Mouse (Mus musculus) liver, embryonic 16.5 days (tissue): ENCODE results near the gene Jup. TPM values are rescaled to one million over a fixed set of nuclear protein-coding genes. Genes with fewer than 3 reads are reported as not detected.

Experiments
- ATAC-seq: fragments of 200-750 bp; cut with Nextera tagmentation; 2 replicates; pipeline ENCODE4 v1.8.0; 2017; ENCODE audit warnings: low read depth, mild to moderate bottlenecking, moderate number of reproducible peaks, moderate library complexity
- H3K27ac ChIP-seq: fragments of 300-500 bp; sonication (generic); 2 replicates; pipeline ENCODE4 v1.5.1; 2014; ENCODE audit warnings: mild to moderate bottlenecking, low read length
- H3K27me3 ChIP-seq: fragments of 300-500 bp; sonication (generic); 2 replicates; pipeline ENCODE4 v1.6.1; 2014; ENCODE audit warnings: low read depth, low read length, mixed read lengths; ENCODE audit not compliant: control insufficient read depth, insufficient read depth
- H3K36me3 ChIP-seq: fragments of 300-500 bp; sonication (generic); 2 replicates; pipeline ENCODE4 v1.6.1; 2014; ENCODE audit warnings: mild to moderate bottlenecking; ENCODE audit not compliant: control insufficient read depth, insufficient read depth
- H3K4me1 ChIP-seq: fragments of 300-500 bp; sonication (generic); 2 replicates; pipeline ENCODE4 v1.6.1; 2014; ENCODE audit warnings: low read depth, low read length, mixed read lengths; ENCODE audit not compliant: control insufficient read depth
- H3K4me2 ChIP-seq: fragments of 300-500 bp; sonication (generic); 2 replicates; pipeline ENCODE4 v1.6.1; 2014; ENCODE audit warnings: low read depth, low read length, mixed read lengths
- H3K4me3 ChIP-seq: fragments of 300-500 bp; sonication (generic); 2 replicates; pipeline ENCODE4 v1.5.1; 2014; ENCODE audit warnings: low read depth, mild to moderate bottlenecking, low read length
- H3K9ac ChIP-seq: fragments of 300-500 bp; sonication (generic); 2 replicates; pipeline ENCODE4 v1.6.1; 2014; ENCODE audit warnings: low read depth, low read length
- H3K9me3 ChIP-seq: fragments of 300-500 bp; sonication (generic); replicated peaks from 2 replicates; pipeline ENCODE4 v1.6.1; 2016; ENCODE audit warnings: low read length; ENCODE audit not compliant: control insufficient read depth
- WGBS: fragments of 180-500 bp; shearing (Covaris S2); extraction: QIAGEN DNeasy Blood & Tissue Kit; methylation state at CpG from one replicate; pipeline ENCODE4 v1.1.7; 2014; ENCODE audit not compliant: insufficient replicate concordance; 5-methylcytosine and 5-hydroxymethylcytosine counted together
- polyA plus RNA-seq: library from polyadenylated mRNA; unstranded; fragments of >200 nt; fragmentation: Nextera tagmentation; extraction: Ambion mirVana; gene quantifications from 2 replicates; pipeline ENCODE4 v1.2.1, GENCODE M21; 2015

Gene Jup
- polyA plus RNA-seq, 1 experiment from 2014 or later, result 17.7 TPM

DNA sequence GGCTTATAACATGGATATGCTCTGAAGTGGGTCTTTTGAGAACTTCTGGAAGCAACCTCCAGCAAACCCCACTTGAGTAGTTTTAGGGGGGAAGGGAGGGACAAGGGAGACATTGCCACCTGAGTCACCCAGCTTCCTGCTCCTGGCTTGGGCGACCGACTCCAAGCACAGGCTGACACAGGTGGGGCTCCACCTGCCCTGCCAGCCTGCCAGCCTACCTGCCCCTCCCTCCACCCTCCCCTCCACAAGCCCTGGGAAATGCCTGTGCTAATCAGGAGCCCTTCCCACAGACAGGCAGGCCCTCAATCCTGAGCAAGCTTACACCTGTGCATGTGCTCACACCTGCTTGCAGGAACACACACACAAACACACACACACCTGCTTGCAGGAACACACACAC is 5.1 kb upstream of the Jup start:
- no peak for ATAC-seq
- Histone ChIP-seq H3K4me1 (peaks cover 7% of the 10 kb centered on the region), H3K9ac (no peak overlapping the region), H3K4me2 (no peak overlapping the region), H3K4me3 (no peak overlapping the region), H3K9me3 (no peaks in the 10 kb centered on the region), H3K36me3 (no peaks in the 10 kb centered on the region), H3K27ac (no peak overlapping the region), H3K27me3 (no peaks in the 10 kb centered on the region)
- 54% methylated on average over 2 of the region's 2 CpGs for WGBS

DNA sequence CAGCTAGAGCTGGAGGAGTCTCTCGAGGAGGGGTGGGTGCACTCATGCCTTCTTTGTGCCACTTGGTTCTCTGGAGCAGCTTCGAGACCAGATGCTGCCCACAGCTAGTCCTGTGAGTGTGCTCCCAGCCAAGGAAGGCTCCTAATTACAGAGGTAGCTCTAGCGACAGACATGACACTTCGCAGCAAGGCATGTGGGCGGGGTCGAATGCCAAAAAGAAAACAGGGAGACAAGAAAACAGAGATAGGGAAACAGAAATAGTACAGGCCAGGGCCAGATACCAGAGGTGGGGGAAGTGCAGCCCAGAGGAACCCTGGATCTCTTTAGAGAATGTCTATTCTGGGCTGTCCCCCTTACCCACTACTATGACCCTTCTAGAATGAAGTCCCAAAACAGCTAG is 4.7 kb upstream of the Jup start:
- ATAC-seq, result no peak
- peaks cover under 1% of the 10 kb centered on the region; the same call in 1 of the 2 replicates for H3K27me3 ChIP-seq
- no peak overlapping the region for H3K4me2 ChIP-seq
- no peak overlapping the region for H3K27ac ChIP-seq
- H3K9ac ChIP-seq, result no peak overlapping the region
- peaks cover 7% of the 10 kb centered on the region for H3K4me1 ChIP-seq
- no peak overlapping the region for H3K4me3 ChIP-seq
- 12% methylated on average over 6 of the region's 6 CpGs for WGBS
- no peaks in the 10 kb centered on the region for H3K36me3 ChIP-seq
- no peaks in the 10 kb centered on the region for H3K9me3 ChIP-seq

DNA sequence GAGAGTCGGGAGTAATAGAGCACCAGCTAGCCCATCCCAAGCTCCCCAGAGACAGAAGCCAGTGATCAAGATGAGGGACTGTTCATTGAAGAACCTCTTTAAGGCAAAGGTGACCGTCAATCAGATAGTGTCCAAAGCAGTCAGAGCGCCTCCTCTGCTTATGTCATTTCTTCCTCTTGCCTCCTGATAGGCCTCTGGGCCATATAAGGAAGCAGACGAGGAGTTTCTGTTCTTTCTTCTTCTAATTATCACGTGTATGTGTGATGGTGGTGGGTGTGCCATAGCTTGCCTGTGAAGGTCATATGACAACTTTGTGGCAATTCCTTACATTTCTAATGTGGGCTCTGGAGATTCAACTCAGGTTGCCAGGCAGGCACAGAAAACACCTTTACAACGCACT is 3.3 kb upstream of the Jup start:
- Histone ChIP-seq H3K9me3 (no peaks in the 10 kb centered on the region), H3K4me1 (peaks cover 12% of the 10 kb centered on the region), H3K36me3 (no peaks in the 10 kb centered on the region), H3K4me3 (no peak overlapping the region), H3K9ac (no peak overlapping the region), H3K4me2 (no peak overlapping the region), H3K27me3 (peaks cover 11% of the 10 kb centered on the region), H3K27ac (no peak overlapping the region)
- 34% methylated on average over 6 of the region's 6 CpGs for WGBS
- no peak for ATAC-seq

DNA sequence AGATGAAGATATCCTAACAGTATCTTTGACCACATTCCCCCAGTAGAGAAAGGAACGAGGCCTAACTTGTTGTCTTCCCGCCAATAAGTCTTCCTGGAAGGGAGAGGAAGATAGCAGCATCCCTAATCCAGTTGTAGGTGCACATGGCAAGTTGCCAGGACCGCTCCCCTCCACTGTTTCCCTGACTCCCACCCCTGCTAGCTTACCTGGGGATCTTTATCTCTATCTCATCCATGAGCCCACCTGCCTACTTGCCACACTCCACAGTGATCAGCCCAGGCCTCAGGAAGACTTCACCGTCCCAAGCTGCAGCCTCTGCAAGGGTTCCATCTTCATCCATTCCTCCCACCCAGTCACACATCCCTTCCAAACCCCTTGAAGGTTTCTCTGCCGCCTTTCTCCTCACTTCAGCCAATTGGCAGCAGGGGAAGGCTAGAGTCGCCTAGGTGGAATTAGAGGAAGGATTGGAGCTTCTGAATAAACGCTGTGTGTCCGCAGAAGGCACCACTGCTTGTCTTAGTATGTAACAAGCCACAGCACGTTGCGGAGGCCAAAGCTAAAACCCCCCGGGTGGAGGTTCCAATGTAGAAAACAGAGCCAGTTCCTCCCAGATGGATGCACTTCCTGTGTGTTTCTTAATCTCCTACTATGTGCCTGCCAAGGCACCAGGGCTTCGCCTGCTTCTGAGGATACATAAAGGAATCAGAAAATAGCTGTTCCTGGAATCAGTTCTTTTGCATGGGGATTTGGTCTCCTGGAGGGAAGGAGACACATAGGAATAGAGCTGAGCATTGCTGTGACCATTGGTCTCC is 2.4 kb upstream of the Jup start:
- Histone ChIP-seq H3K4me2 (no peak overlapping the region), H3K27me3 (peaks cover 11% of the 10 kb centered on the region), H3K9ac (no peak overlapping the region), H3K4me3 (no peak overlapping the region), H3K36me3 (no peaks in the 10 kb centered on the region), H3K4me1 (peaks cover 19% of the 10 kb centered on the region), H3K9me3 (no peaks in the 10 kb centered on the region), H3K27ac (no peak overlapping the region)
- 64% methylated on average over 12 of the region's 12 CpGs for WGBS
- ATAC-seq, result no peak

DNA sequence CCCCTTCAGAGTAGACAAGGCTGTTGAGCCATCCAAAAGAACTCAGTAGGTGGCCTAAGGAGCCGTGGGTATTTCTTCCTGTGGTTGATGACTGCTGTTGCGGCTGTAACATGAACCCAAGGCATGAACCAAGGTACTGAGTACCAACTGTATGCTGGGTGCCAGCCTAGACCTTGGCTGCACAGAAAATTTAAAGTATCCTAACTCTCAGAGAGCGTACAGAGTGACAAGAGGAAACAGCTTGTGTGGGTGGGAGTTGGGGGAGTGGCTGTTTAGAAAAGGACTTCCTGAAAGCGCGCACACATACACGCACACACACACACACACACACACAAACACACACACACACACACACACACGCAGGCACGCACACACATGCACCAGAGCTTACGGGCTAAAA is 1.8 kb upstream of the Jup start:
- no peak overlapping the region for H3K4me3 ChIP-seq
- H3K4me2 ChIP-seq, result no peak overlapping the region
- peaks cover 25% of the 10 kb centered on the region for H3K4me1 ChIP-seq
- ATAC-seq, result no peak
- no peak overlapping the region for H3K27ac ChIP-seq
- H3K36me3 ChIP-seq, result no peaks in the 10 kb centered on the region
- peaks cover 11% of the 10 kb centered on the region for H3K27me3 ChIP-seq
- H3K9me3 ChIP-seq, result no peaks in the 10 kb centered on the region
- H3K9ac ChIP-seq, result no peak overlapping the region
- 42% methylated on average over 9 of the region's 9 CpGs for WGBS

DNA sequence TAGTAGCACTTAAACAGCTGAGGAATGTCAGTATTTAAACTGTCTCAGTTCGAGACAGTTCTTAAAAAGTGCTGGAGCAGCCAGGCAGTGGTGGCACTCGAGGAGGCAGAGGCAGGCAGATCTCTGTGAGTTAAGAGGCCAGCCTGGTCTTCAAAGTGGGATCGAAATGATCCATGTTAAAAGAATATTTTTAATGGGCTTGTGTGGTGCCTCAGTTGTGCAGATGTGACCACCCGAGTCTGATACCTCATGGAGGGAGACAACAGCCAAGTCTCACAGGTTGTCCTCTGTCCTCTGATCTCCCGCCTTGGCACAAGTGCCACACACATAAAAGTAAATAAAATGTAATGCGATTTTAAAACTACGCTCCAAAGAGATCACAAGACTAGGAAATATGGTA is 954 bp upstream of the Jup start:
- H3K4me1 ChIP-seq, result peaks cover 31% of the 10 kb centered on the region
- no peaks in the 10 kb centered on the region for H3K9me3 ChIP-seq
- no peak overlapping the region for H3K9ac ChIP-seq
- no peak overlapping the region for H3K4me3 ChIP-seq
- no peak overlapping the region for H3K4me2 ChIP-seq
- ATAC-seq, result no peak
- H3K27me3 ChIP-seq, result peaks cover 11% of the 10 kb centered on the region
- H3K36me3 ChIP-seq, result no peaks in the 10 kb centered on the region
- H3K27ac ChIP-seq, result no peak overlapping the region
- 68% methylated on average over 7 of the region's 7 CpGs for WGBS

DNA sequence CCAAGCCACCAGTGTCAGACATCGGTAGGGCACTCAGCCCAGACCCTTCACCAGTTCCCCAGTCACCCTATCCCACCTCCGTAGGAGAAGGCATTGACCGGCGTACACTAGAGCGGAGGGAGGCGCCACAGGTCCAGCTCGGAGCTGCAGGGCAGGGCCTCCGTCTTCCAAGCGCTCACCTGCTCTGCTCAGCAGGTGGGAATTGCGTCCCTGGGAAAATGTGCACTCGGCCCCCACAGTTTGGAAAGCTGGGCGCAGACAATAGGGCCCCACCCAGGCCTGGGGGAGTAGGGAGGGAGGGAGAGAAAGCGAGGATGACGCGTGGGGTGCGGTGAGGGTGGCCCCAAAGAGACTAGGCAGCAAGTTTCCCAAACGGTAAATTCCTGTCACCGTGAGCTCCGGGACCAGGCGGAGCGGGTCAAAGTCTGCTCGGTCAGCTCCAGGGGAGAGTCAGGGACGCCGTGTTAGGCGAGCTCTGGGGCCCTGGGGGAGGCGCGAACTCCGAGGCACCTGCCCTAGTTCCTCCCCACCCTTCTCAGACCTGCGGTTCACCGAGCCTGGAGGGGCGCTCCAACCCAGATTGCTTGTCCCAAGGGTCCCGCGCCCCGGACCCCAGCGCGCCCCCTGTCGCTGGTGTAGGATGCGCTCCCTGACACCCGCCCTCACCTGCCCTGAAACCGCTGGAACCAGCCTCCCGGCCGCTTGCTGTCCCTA is 520 bp downstream of the Jup start:
- Histone ChIP-seq H3K9me3 (no peaks in the 10 kb centered on the region), H3K27ac (peak overlapping the region; percentile 79), H3K27me3 (peaks cover 11% of the 10 kb centered on the region), H3K4me2 (peak overlapping the region; percentile 57), H3K36me3 (no peaks in the 10 kb centered on the region), H3K9ac (peak overlapping the region; percentile 64), H3K4me3 (peak overlapping the region; percentile 66), H3K4me1 (peaks cover 26% of the 10 kb centered on the region)
- 2% methylated on average over 41 of the region's 42 CpGs for WGBS
- ATAC-seq, result peak; percentile 36

DNA sequence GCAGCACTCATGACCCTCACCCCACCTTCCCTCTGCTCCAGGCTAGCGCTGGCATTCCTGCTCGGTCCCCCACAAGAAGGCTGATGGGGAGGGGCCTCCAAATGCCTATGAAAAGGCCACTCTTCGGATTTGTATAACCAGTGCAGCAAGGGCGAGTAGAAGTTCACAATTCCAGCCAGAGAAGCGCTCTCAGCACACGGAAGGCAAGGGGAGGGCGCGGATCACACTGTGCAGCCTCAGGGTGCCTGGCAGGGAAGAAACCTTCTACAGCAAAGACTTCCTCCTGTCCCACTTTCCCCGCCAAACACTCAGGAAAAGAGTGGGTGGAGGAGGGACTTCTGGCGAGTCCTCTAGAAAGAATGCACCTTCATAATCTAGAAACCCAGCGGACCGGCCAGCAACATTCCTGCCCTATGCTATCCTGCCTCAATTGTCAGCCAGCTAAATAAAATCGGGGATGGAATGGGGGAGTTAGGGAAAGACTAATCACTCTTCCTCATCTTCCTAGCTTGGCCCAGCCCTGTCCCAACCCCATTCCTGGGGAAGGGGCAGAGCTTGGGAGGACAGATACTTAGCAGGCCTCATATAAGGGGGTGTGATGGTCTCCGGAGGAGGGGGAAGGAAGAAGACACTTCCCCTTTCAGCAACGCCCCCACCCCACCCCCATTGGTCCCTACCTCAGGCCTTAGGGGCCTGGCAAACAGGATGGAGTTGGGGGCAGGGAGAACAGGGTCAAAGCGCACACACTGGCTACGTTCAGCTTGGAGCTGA is 1.5 kb downstream of the Jup start:
- H3K4me2 ChIP-seq, result peak overlapping the region; percentile 57
- no peaks in the 10 kb centered on the region for H3K9me3 ChIP-seq
- no peaks in the 10 kb centered on the region for H3K36me3 ChIP-seq
- H3K9ac ChIP-seq, result no peak overlapping the region
- 29% methylated on average over 17 of the region's 17 CpGs for whole genome bisulfite sequencing
- no peak for ATAC-seq
- peak overlapping the region; percentile 66 for H3K4me3 ChIP-seq
- peak overlapping the region; percentile 79; the same call in 1 of the 2 replicates for H3K27ac ChIP-seq
- peaks cover 27% of the 10 kb centered on the region for H3K4me1 ChIP-seq
- H3K27me3 ChIP-seq, result peaks cover 11% of the 10 kb centered on the region
